Mouse (Mus musculus) hindbrain, embryonic 16.5 days (tissue): Measurements from ENCODE around the gene Rab36. TPM values are rescaled to one million over a fixed set of nuclear protein-coding genes. Genes with fewer than 3 reads are reported as not detected.

Source experiments
- ATAC-seq: fragments of 200-750 bp; cut with Nextera tagmentation; 2 replicates; pipeline ENCODE4 v1.8.0; 2017; ENCODE audit warnings: moderate TSS enrichment, moderate library complexity
- H3K27ac ChIP-seq: fragments of 300-500 bp; sonication (generic); 2 replicates; pipeline ENCODE4 v1.5.1; 2014; ENCODE audit warnings: low read depth, mild to moderate bottlenecking, control low read depth, low read length, moderate library complexity
- H3K27me3 ChIP-seq: fragments of 300-500 bp; sonication (generic); replicated peaks from 2 replicates; pipeline ENCODE4 v1.6.1; 2014; ENCODE audit warnings: low read length; ENCODE audit not compliant: control insufficient read depth, insufficient read depth
- H3K36me3 ChIP-seq: fragments of 300-500 bp; sonication (generic); 2 replicates; pipeline ENCODE4 v1.6.1; 2014; ENCODE audit warnings: mild to moderate bottlenecking, low read length, moderate library complexity, mixed read lengths; ENCODE audit not compliant: control insufficient read depth, insufficient read depth
- H3K4me1 ChIP-seq: fragments of 300-500 bp; sonication (generic); 2 replicates; pipeline ENCODE4 v1.6.1; 2014; ENCODE audit warnings: low read depth, low read length; ENCODE audit not compliant: control insufficient read depth, insufficient read depth
- H3K4me2 ChIP-seq: fragments of 300-500 bp; sonication (generic); 2 replicates; pipeline ENCODE4 v1.6.1; 2014; ENCODE audit warnings: mild to moderate bottlenecking, low read length, control low read depth, moderate library complexity
- H3K4me3 ChIP-seq: fragments of 300-500 bp; sonication (generic); 2 replicates; pipeline ENCODE4 v1.5.1; 2014; ENCODE audit warnings: mild to moderate bottlenecking, low read length, control low read depth, moderate library complexity
- H3K9ac ChIP-seq: fragments of 300-500 bp; sonication (generic); 2 replicates; pipeline ENCODE4 v1.6.1; 2014; ENCODE audit warnings: low read depth, mild to moderate bottlenecking, control low read depth, low read length, moderate library complexity
- H3K9me3 ChIP-seq: fragments of 300-500 bp; sonication (generic); 2 replicates; pipeline ENCODE4 v1.6.1; 2014; ENCODE audit warnings: mild to moderate bottlenecking, low read length, moderate library complexity; ENCODE audit not compliant: control insufficient read depth
- WGBS: fragments of 180-500 bp; shearing (Covaris S2); extraction: QIAGEN DNeasy Blood & Tissue Kit; methylation state at CpG from one replicate; pipeline ENCODE4 v1.1.7; 2014; 5-methylcytosine and 5-hydroxymethylcytosine counted together
- polyA plus RNA-seq: library from polyadenylated mRNA; unstranded; fragments of >200 nt; fragmentation: Nextera tagmentation; extraction: Ambion mirVana; gene quantifications from 2 replicates; pipeline ENCODE4 v1.2.1, GENCODE M21; 2015

The Rab36 gene
- polyA plus RNA-seq, 1 experiment from 2014 or later, result 19.5 TPM

DNA sequence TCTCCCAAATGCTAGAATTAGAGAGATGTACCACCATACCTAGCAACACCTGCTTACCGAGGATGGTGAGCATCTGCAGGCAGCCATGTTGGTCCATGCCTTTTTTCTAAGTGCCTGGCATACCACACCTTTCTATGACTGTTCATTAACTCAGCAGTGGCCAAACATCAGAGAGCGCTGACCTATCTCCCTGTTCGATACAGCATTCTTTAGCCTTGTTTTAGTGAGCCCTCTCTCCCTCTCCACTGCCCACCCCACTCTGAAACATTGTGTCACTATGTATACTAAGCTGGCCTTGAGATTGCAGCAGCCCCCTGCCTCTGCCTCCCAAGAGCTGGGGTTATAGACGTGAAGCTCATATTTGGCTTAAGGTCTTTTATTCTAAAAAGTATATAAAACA, 16.8 kb downstream of the Rab36 start:
- H3K4me1 ChIP-seq, result peaks cover 4% of the 10 kb centered on the region
- no peaks in the 10 kb centered on the region for H3K9me3 ChIP-seq
- WGBS, result 92% methylated on average over 4 of the region's 4 CpGs
- no peak overlapping the region for H3K27ac ChIP-seq
- H3K27me3 ChIP-seq, result no peaks in the 10 kb centered on the region
- ATAC-seq, result no peak
- no peak overlapping the region for H3K9ac ChIP-seq
- H3K4me2 ChIP-seq, result no peak overlapping the region
- H3K4me3 ChIP-seq, result no peak overlapping the region
- H3K36me3 ChIP-seq, result no peaks in the 10 kb centered on the region; the same call in 1 of the 2 replicates

DNA sequence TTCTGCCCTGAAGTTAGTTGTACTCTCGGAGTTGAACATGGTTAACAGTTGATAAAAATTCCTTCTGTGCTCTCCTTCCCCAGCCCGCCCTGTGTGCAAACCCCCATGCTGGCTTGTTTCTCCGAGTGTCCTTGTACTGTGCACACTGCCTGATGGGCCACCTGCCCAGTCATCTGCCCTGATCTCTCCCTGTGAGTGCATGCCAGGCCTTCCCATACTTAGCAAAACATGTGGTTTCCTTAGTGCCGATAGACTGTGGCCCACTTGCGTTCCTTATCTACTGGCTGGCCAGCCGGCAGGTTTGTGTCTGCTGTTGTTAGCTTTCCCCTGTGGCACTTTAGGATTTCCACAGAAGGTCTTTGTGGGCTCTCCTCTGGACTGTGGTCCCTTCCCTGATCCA, 17.3 kb downstream of the Rab36 start:
- H3K9ac ChIP-seq, result no peak overlapping the region
- no peak overlapping the region for H3K4me2 ChIP-seq
- no peaks in the 10 kb centered on the region for H3K9me3 ChIP-seq
- H3K27me3 ChIP-seq, result no peaks in the 10 kb centered on the region
- no peak overlapping the region for H3K4me3 ChIP-seq
- no peaks in the 10 kb centered on the region; the same call in 1 of the 2 replicates for H3K36me3 ChIP-seq
- H3K4me1 ChIP-seq, result peaks cover 4% of the 10 kb centered on the region
- ATAC-seq, result no peak
- WGBS, result 63% methylated on average over 6 of the region's 6 CpGs
- H3K27ac ChIP-seq, result no peak overlapping the region

DNA sequence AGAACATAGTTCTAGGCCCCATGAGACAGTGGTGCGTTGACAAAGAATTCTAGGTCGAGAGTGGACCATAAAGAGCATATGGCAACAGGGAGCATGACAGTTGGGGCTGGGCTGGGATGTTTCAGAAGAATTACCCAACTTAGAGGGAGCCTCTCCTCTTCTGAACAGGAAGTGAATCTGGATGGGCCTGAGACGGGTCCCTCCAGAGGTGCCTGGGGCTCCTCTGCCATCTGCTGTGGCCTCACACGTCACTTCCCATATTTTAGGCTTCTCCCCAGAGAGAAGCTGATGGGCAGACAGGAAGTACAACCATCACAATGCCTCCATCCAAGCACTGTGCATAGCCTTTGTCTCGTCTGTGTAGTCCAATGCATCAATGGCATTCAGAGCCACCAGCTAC, 18.8 kb downstream of the Rab36 start:
- 67% methylated on average over 4 of the region's 5 CpGs for WGBS
- Histone ChIP-seq H3K4me1 (peaks cover 10% of the 10 kb centered on the region), H3K9ac (no peak overlapping the region), H3K27ac (no peak overlapping the region), H3K27me3 (no peaks in the 10 kb centered on the region), H3K36me3 (no peaks in the 10 kb centered on the region), H3K4me3 (no peak overlapping the region), H3K4me2 (no peak overlapping the region), H3K9me3 (no peaks in the 10 kb centered on the region)
- no peak for ATAC-seq

DNA sequence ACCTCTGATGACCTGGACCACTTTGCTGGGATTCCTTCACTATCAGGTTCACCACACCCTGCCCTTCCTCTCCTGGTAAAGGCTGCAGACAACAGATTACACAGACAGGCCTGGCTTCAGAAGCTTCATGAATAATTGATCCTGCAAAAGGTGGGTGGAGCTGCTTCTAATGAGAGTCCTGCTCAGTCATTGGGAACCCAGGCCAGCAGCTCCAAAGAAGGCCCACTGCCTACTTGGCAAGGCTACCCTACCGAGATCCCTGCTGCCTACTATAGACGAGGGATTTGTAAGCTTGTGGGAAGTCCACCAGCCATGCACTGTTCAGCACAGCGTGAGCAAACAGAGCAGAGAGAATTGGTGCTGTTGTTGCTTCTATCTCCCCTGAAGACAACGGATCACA, 19.4 kb downstream of the Rab36 start:
- H3K9ac ChIP-seq, result no peak overlapping the region
- H3K27ac ChIP-seq, result no peak overlapping the region
- H3K4me2 ChIP-seq, result no peak overlapping the region
- H3K36me3 ChIP-seq, result no peaks in the 10 kb centered on the region
- H3K27me3 ChIP-seq, result no peaks in the 10 kb centered on the region
- H3K9me3 ChIP-seq, result no peaks in the 10 kb centered on the region
- peak; percentile 27 for ATAC-seq
- under 1% methylated on average over 4 of the region's 4 CpGs for WGBS
- H3K4me1 ChIP-seq, result peaks cover 10% of the 10 kb centered on the region
- no peak overlapping the region for H3K4me3 ChIP-seq

DNA sequence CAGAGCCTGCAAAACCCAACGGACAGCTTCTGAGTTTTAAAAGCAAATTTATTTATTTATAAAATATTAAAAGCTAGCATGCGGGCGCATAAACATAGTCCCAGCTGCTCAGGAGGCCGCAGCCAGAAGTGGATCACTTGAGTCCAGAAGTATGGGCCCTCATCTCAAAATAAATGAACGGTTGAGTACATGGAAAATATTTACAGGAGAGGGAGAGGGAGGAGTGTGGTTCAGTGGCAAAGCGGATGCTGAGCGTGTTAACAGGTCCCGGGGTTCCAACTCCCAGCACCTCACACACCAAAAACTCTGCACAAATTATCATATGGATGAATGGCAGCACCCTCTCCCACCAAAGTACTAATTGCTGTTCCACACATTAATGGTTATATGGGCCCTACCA, 21.5 kb downstream of the Rab36 start:
- Histone ChIP-seq H3K27me3 (no peaks in the 10 kb centered on the region), H3K9ac (no peak overlapping the region), H3K4me3 (no peak overlapping the region), H3K36me3 (no peaks in the 10 kb centered on the region), H3K9me3 (no peaks in the 10 kb centered on the region), H3K4me2 (no peak overlapping the region), H3K27ac (no peak overlapping the region), H3K4me1 (peaks cover 21% of the 10 kb centered on the region)
- 88% methylated on average over 8 of the region's 8 CpGs for WGBS
- no peak for ATAC-seq

DNA sequence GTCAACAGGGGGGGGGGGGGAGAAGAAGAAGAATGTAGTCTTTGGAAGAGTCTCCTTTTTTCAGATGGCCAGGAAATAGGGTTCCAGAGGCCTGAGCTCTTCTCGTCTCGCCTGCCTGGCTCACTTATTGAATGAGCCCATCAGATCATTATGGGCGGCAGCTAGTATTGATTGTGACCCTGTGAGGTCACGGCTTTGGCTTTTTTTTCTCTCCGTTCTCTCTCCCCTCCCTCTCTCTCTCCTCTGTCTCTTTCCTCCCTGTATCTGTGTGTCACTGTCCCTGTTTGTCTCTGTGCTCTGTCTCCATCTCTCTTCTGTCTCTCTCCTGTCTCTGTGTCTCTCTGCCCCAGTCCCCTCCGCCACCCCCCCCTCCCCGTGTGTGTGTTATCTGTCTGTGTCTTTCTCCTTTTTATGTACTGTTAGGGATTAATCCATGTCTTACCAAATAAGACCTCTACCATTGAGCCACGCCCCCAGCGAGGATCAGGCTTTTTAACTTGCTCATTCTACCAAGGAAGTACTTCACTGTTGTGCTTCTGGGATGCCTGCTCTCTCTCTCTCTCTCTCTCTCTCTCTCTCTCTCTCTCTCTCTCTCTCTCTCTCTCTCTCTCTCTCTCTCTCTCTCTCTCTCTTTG, 22.0 kb downstream of the Rab36 start:
- Histone ChIP-seq H3K36me3 (no peaks in the 10 kb centered on the region), H3K9me3 (no peaks in the 10 kb centered on the region), H3K27me3 (no peaks in the 10 kb centered on the region), H3K4me1 (peaks cover 27% of the 10 kb centered on the region), H3K4me3 (no peak overlapping the region), H3K9ac (no peak overlapping the region), H3K27ac (no peak overlapping the region), H3K4me2 (no peak overlapping the region)
- 18% methylated on average over 9 of the region's 9 CpGs for WGBS
- no peak for ATAC-seq

DNA sequence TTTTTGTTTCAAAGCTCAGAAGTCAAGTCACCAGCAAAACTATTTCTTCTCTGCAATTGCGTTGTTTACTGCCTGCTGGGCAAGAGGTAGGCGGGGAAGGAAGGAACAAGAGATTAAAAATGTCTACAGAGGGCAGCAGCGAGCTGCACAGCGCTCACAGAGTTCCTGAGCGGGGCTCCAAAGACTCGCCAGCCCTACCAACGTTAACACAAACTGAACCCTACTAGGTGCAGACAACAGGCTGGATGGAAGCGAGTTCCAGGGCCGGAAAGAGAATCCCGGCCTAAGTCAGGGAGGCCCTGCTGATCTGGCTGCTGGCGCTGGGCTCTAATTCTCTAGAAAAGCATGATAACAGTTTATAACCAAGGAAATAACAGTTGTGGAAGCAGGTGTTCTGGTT, 22.5 kb downstream of the Rab36 start:
- under 1% methylated on average over 11 of the region's 11 CpGs for WGBS
- no peaks in the 10 kb centered on the region for H3K9me3 ChIP-seq
- H3K4me3 ChIP-seq, result no peak overlapping the region; the same call in 1 of the 2 replicates
- no peak overlapping the region for H3K9ac ChIP-seq
- peak overlapping the region; percentile 72 for H3K4me2 ChIP-seq
- peaks cover 31% of the 10 kb centered on the region for H3K4me1 ChIP-seq
- H3K36me3 ChIP-seq, result no peaks in the 10 kb centered on the region
- H3K27me3 ChIP-seq, result no peaks in the 10 kb centered on the region
- peak; percentile 34; the same call in 1 of the 2 replicates for ATAC-seq
- no peak overlapping the region for H3K27ac ChIP-seq

DNA sequence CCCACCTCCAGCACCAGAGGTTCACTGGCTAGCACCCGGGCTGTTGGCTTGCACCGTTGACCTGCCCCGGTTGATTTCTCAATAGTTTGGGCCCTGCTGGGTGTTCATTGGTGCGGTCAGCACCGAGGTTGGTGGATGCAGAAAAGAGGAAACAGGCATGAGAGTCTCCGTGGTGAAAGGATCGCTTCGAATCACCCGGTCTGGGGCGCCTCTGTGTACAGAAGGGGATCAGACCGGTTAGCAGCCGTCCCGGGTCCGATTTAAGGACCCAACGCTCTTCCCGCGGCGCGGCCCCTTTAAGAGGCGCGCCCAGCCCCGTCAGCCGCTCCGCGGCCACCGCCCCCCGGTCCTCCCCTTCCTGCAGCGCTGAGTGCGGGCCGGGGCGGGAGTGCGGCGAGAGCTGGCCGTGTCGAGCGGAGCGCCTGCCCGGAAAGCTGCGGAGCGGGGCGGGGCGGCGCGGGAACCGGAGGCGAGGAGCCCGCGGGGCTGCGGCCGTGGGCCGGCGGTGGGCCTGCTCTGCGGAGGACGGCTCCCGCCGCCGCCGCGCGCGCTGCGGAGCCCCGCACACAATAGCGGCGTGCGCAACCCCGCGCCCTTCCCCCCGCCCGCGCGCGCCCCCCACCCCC, 23.5 kb downstream of the Rab36 start, which contains the start of gene Bcr:
Bcr (plus strand) TSS at position 376 of the 626 bp plus-strand sequence.
- H3K9me3 ChIP-seq, result no peaks in the 10 kb centered on the region
- no peaks in the 10 kb centered on the region for H3K36me3 ChIP-seq
- H3K27ac ChIP-seq, result peak within 1 kb of the TSS; percentile 90
- H3K4me3 ChIP-seq, result peak within 1 kb of the TSS; percentile 79
- no peaks in the 10 kb centered on the region for H3K27me3 ChIP-seq
- H3K4me1 ChIP-seq, result peaks cover 39% of the 10 kb centered on the region
- ATAC-seq, result peak; percentile 84
- peak within 1 kb of the TSS; percentile 72 for H3K4me2 ChIP-seq
- WGBS, result 2% methylated on average over 29 of the region's 73 CpGs
- H3K9ac ChIP-seq, result peak within 1 kb of the TSS; percentile 91

DNA sequence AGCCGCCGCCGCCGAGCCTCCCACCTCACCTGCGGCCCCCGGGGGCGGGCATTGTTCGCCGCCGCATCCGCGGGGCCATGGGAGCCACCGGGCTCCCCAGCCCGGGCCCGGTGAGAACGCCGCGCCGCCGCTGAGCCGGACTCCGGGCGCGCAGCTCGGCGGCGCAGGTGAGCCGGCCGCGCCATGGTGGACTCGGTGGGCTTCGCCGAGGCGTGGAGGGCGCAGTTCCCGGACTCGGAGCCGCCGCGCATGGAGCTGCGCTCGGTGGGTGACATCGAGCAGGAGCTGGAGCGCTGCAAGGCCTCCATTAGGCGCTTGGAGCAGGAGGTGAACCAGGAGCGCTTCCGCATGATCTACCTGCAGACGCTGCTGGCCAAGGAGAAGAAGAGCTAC, 24.0 kb downstream of the Rab36 start:
- peak overlapping the region; percentile 90 for H3K27ac ChIP-seq
- peak; percentile 25; the same call in 1 of the 2 replicates for ATAC-seq
- no peaks in the 10 kb centered on the region for H3K9me3 ChIP-seq
- peak overlapping the region; percentile 91 for H3K9ac ChIP-seq
- peak overlapping the region; percentile 79 for H3K4me3 ChIP-seq
- no peaks in the 10 kb centered on the region for H3K36me3 ChIP-seq
- peak overlapping the region; percentile 72 for H3K4me2 ChIP-seq
- WGBS, result under 1% methylated on average over 20 of the region's 48 CpGs
- H3K4me1 ChIP-seq, result peaks cover 44% of the 10 kb centered on the region
- H3K27me3 ChIP-seq, result no peaks in the 10 kb centered on the region
